ENCODE assay signal across 16 mouse cellular contexts in the genomic region with DNA sequence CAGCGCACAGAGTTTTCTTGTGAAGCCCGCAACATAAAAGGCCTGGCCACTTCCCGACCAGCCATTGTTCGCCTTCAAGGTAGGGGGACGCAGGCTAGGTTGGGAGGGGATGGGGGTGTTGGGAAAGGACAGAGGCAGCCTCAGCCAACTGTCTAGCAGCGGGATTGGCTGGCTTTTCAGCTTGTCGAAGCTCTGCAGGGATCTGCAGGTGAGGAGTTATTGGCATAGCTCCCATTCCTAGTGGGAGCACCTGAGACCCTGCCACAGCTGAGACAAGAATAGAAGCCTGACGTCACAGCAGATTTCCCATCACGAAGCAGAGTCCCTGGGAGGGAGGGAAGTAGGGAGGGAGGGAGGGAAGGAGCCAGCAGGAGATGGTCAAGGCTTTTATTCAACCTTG. TPM values are rescaled to one million over a fixed set of nuclear protein-coding genes. Genes with fewer than 3 reads are reported as not detected.
A peak's percentile ranks its signal among the peaks of the same experiment; 100 is the strongest.
DNase-seq lines count a peak whose midpoint lies in the region; ATAC-seq and TF ChIP-seq lines count a peak whose summit lies in the region.
"Had no signal": no experiment of that assay in that cellular context is flagged by ENCODE, and none has a peak within 500 bp of the region (broad histone marks: within the 10 kb centered on the region; RNA-seq: fewer than 3 reads in every experiment).

No protein-coding gene starts in this region.

- no peak for TF ChIP-seq POLR2A in heart, adult 2 months (IDR thresholded peaks at IDR 0.05; ENCODE audit: insufficient read depth, low read depth, low read length)

- H3K79me2 ChIP-seq in heart, adult 2 months (replicated peaks; ENCODE audit: control insufficient read depth, insufficient read depth, low read length), result no peaks in the 10 kb centered on the region

- no peak overlapping the region for H3K4me3 ChIP-seq in forebrain, embryonic 11.5 days (ENCODE audit: low read depth, low read length)
- H3K4me3 ChIP-seq in forebrain, embryonic 12.5 days (replicated peaks), result no peak overlapping the region
- peak overlapping the region; percentile 68 for H3K4me3 ChIP-seq in E14TG2a.4 (replicated peaks; ENCODE audit: low read length)
- no peak overlapping the region for H3K4me3 ChIP-seq in hindbrain, embryonic 13.5 days
- H3K4me3 ChIP-seq in heart, adult 2 months, result no peak overlapping the region

- no peaks in the 10 kb centered on the region for H3K9me3 ChIP-seq in forebrain, embryonic 11.5 days (ENCODE audit: control insufficient read depth, low read length)
- no peaks in the 10 kb centered on the region for H3K9me3 ChIP-seq in forebrain, embryonic 12.5 days
- no peaks in the 10 kb centered on the region for H3K9me3 ChIP-seq in E14TG2a.4 (ENCODE audit: low read length)
- no peaks in the 10 kb centered on the region for H3K9me3 ChIP-seq in hindbrain, embryonic 13.5 days

- H3K27me3 ChIP-seq in forebrain, embryonic 11.5 days (ENCODE audit: control insufficient read depth, insufficient read depth, low read length), result no peaks in the 10 kb centered on the region
- 0 out of 2 replicates have a peak, but pooled peaks cover 16% of the 10 kb centered on the region for H3K27me3 ChIP-seq in forebrain, embryonic 12.5 days
- H3K27me3 ChIP-seq in E14TG2a.4 (ENCODE audit: insufficient read depth, low read length), result no peaks in the 10 kb centered on the region
- peaks cover 17% of the 10 kb centered on the region; the same call in 1 of the 2 replicates for H3K27me3 ChIP-seq in hindbrain, embryonic 13.5 days
- no peaks in the 10 kb centered on the region for H3K27me3 ChIP-seq in heart, adult 2 months (ENCODE audit: control insufficient read depth, insufficient read depth, low read length)

- no peak for TF ChIP-seq CTCF in E14TG2a.4 (conservative IDR thresholded peaks at IDR 0.05; ENCODE audit: low read length)
- no peak for TF ChIP-seq CTCF in heart, adult 2 months (IDR thresholded peaks at IDR 0.05)

- peak overlapping the region; percentile 14; the same call in 1 of the 2 replicates for H3K9ac ChIP-seq in forebrain, embryonic 11.5 days (ENCODE audit: low read length)
- no peak overlapping the region for H3K9ac ChIP-seq in forebrain, embryonic 12.5 days
- H3K9ac ChIP-seq in hindbrain, embryonic 13.5 days, result peak overlapping the region; percentile 43; the same call in 1 of the 2 replicates
- H3K9ac ChIP-seq in heart, adult 2 months (ENCODE audit: low read depth, low read length), result no peak overlapping the region

- ATAC-seq in forebrain, embryonic 11.5 days (replicated peaks; ENCODE audit: low FRiP score), result no peak
- ATAC-seq in forebrain, embryonic 12.5 days (ENCODE audit: low FRiP score), result no peak
- ATAC-seq in hindbrain, embryonic 13.5 days (ENCODE audit: low FRiP score), result no peak
- ATAC-seq: activated CD4-positive, CD25-positive, alpha-beta regulatory T cell, adult 4 months; lung, postnatal 0 days had no signal

- 0 out of 2 replicates have a peak overlapping the region, but pooled peaks have one; percentile 5 for H3K4me2 ChIP-seq in forebrain, embryonic 11.5 days (ENCODE audit: low read depth, low read length, severe bottlenecking)
- H3K4me2 ChIP-seq in forebrain, embryonic 12.5 days, result no peak overlapping the region; the same call in 1 of the 2 replicates
- no peak overlapping the region for H3K4me2 ChIP-seq in hindbrain, embryonic 13.5 days
- H3K4me2 ChIP-seq: liver, embryonic 11.5 days had no signal

- DNase-seq in forebrain, embryonic 11.5 days (ENCODE audit: low spot score), result no peak
- DNase-seq in cerebellum, adult 9-11 months, result peak; percentile 65
- no peak for DNase-seq in heart, adult 9 months (ENCODE audit: low spot score in 2 of 2)
- DNase-seq in right cerebral cortex, postnatal 36 days (ENCODE audit: low spot score in 2 of 2), result no peak
- no peak for DNase-seq in heart, adult 2 months
- DNase-seq: B cell, adult 2 months; gastrocnemius, postnatal 25 days; kidney, postnatal 14 days; thymus, postnatal 25 days had no signal

- intact Hi-C loops in heart, adult 2 months (cut with DNase I), result no loop called here

- H3K4me1 ChIP-seq in forebrain, embryonic 11.5 days (replicated peaks; ENCODE audit: control insufficient read depth, insufficient read depth, low read length), result peaks cover 37% of the 10 kb centered on the region
- H3K4me1 ChIP-seq in forebrain, embryonic 12.5 days, result peaks cover 64% of the 10 kb centered on the region
- peaks cover 93% of the 10 kb centered on the region for H3K4me1 ChIP-seq in E14TG2a.4 (replicated peaks; ENCODE audit: low read depth, low read length)
- peaks cover 62% of the 10 kb centered on the region for H3K4me1 ChIP-seq in hindbrain, embryonic 13.5 days (replicated peaks)
- H3K4me1 ChIP-seq in heart, adult 2 months (ENCODE audit: control insufficient read depth, insufficient read depth, low read length), result peaks cover 2% of the 10 kb centered on the region

- whole genome bisulfite sequencing in forebrain, embryonic 11.5 days, result 17% methylated on average over 9 of the region's 9 CpGs
- 10% methylated on average over 9 of the region's 9 CpGs for WGBS in forebrain, embryonic 12.5 days
- 26% methylated on average over 9 of the region's 9 CpGs for WGBS in hindbrain, embryonic 13.5 days
- WGBS in heart, adult 2 months, result 73% methylated on average over 9 of the region's 9 CpGs

- no peak overlapping the region for H3K27ac ChIP-seq in forebrain, embryonic 11.5 days (ENCODE audit: low read depth, low read length)
- no peak overlapping the region; the same call in 1 of the 2 replicates for H3K27ac ChIP-seq in forebrain, embryonic 12.5 days
- peak overlapping the region; percentile 66 for H3K27ac ChIP-seq in hindbrain, embryonic 13.5 days
- no peak overlapping the region for H3K27ac ChIP-seq in heart, adult 2 months

- no peak for TF ChIP-seq EP300 in heart, adult 2 months (IDR thresholded peaks at IDR 0.05; ENCODE audit: insufficient read depth, low read depth, low read length)

- H3K36me3 ChIP-seq in forebrain, embryonic 11.5 days (ENCODE audit: control insufficient read depth, insufficient read depth, low read length), result no peaks in the 10 kb centered on the region; the same call in 1 of the 2 replicates
- H3K36me3 ChIP-seq in forebrain, embryonic 12.5 days (replicated peaks), result peaks cover 42% of the 10 kb centered on the region
- H3K36me3 ChIP-seq in E14TG2a.4 (ENCODE audit: insufficient read depth, low read length), result peaks cover 84% of the 10 kb centered on the region
- peaks cover 40% of the 10 kb centered on the region for H3K36me3 ChIP-seq in hindbrain, embryonic 13.5 days
- H3K36me3 ChIP-seq in heart, adult 2 months (ENCODE audit: control insufficient read depth, insufficient read depth, low read length), result no peaks in the 10 kb centered on the region

RNA-seq across cellular contexts. Expression of a gene that starts 7.2 kb away (rescaled TPM):
- polyA plus RNA-seq in forebrain, embryonic 11.5 days (2014; fragmentation: Nextera tagmentation; extraction: Ambion mirVana), result 27.7 and 29.8 TPM in 2 replicates
- polyA plus RNA-seq in forebrain, embryonic 12.5 days (2016; fragmentation: Nextera tagmentation; extraction: Ambion mirVana), result 27.7 and 28.2 TPM in 2 replicates
- polyA plus RNA-seq in hindbrain, embryonic 13.5 days (2015; fragmentation: Nextera tagmentation; extraction: Ambion mirVana), result 19.4 and 20.0 TPM in 2 replicates
- total RNA-seq in heart, adult 2 months (2021), result 1 to 10 TPM; 1.2 to 1.5 TPM
- 1.6 and 2.7 TPM in 2 replicates for polyA plus RNA-seq in heart, adult 2 months (2012; rRNA removed)

RNA-seq across cellular contexts. Expression of a gene that starts 17.4 kb away (rescaled TPM):
- 38.1 and 40.3 TPM in 2 replicates for polyA plus RNA-seq in forebrain, embryonic 11.5 days (2014; fragmentation: Nextera tagmentation; extraction: Ambion mirVana)
- 32.8 and 33.4 TPM in 2 replicates for polyA plus RNA-seq in forebrain, embryonic 12.5 days (2016; fragmentation: Nextera tagmentation; extraction: Ambion mirVana)
- 22.2 and 22.6 TPM in 2 replicates for polyA plus RNA-seq in hindbrain, embryonic 13.5 days (2015; fragmentation: Nextera tagmentation; extraction: Ambion mirVana)
- total RNA-seq in heart, adult 2 months (2021), result 10 to 100 TPM; 12.2 to 13.3 TPM
- 10.5 and 12.1 TPM in 2 replicates for polyA plus RNA-seq in heart, adult 2 months (2012; rRNA removed)

RNA-seq across cellular contexts. Expression of a gene that starts 44.5 kb away (rescaled TPM):
- polyA plus RNA-seq in forebrain, embryonic 11.5 days (2014; fragmentation: Nextera tagmentation; extraction: Ambion mirVana), result 0.11 and 0.19 TPM in 2 replicates
- polyA plus RNA-seq in forebrain, embryonic 12.5 days (2016; fragmentation: Nextera tagmentation; extraction: Ambion mirVana), result 0.12 TPM in 1 of 2 replicates, not detected in the other
- 0.91 and 1.4 TPM in 2 replicates for polyA plus RNA-seq in hindbrain, embryonic 13.5 days (2015; fragmentation: Nextera tagmentation; extraction: Ambion mirVana)
- not detected for total RNA-seq in heart, adult 2 months (2021)
- polyA plus RNA-seq in heart, adult 2 months (2012; rRNA removed), result 0.09 and 0.39 TPM in 2 replicates
- total RNA-seq: gastrocnemius, postnatal 25 days had no signal
- polyA plus RNA-seq: activated CD4-positive, CD25-positive, alpha-beta regulatory T cell, adult 4 months; heart, embryonic 16.5 days had no signal

Comparison
In these comparisons a context has a peak if more than half of its experiments do, and no peak if none do; other contexts are left out.
1. H3K9ac ChIP-seq: peak in forebrain, embryonic 11.5 days (single experiment) and hindbrain, embryonic 13.5 days (single experiment); none in forebrain, embryonic 12.5 days (single experiment) and heart, adult 2 months (single experiment).